Mouse (Mus musculus): Measurements from ENCODE around the gene Chrdl1. TPM values are rescaled to one million over a fixed set of nuclear protein-coding genes. Genes with fewer than 3 reads are reported as not detected.

The Chrdl1 gene
- polyA plus RNA-seq, 1 experiment, result 0.46 TPM

DNA sequence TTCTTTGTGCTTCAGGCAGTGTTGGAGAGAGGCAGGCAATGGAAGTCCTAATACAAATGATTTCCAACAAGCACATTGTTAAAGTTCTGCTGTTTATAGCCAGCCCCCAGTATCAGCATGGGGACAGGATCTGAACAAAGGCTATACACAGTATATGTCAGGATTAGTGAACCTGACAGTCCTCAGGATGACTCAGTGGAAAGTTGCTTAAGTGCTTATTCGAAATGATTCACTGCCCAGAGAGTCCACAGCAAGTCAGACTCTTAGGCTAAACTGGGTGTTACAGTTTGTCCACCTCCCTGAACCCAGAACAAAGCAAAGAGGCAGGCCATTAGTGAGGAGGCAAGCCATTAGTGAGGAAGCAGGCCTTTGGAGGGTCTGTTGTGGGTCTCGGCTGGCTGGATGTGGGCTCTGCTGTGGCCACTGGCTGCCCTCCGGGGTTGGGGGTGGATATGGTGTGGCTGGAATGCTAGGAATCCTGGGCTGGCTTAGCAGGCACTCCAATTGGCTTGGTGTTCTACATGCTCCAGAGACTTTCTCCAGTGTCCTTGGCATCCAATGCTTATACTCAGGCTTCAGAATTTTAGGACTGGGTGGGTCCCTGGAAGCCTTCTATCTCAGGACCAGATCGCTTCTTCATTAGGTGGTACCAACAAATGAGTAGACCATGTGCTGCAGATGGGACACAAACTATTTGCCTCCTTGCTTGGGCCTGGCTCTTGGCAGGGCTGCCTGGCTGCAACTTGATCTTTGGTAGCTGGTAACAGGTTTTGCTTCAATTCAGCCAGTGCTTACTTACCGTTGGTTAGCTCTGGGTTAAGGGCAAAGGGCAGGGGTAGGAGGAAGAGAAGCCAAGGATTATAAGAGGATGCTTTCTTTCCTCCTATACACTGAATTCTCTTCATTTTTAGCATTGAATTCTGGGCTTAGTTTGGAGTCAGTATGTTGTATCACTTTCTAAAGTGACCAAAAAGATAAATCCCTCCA is 49.3 kb downstream of the Chrdl1 start:
- 76% methylated on average over 5 of the region's 5 CpGs for WGBS
- H3K27ac ChIP-seq (ENCODE audit: insufficient read depth, low read length), result no peak overlapping the region
- H3K36me3 ChIP-seq (ENCODE audit: control insufficient read depth, insufficient read depth, low read length), result no peaks in the 10 kb centered on the region
- H3K27me3 ChIP-seq (ENCODE audit: control insufficient read depth, insufficient read depth, low read length), result no peaks in the 10 kb centered on the region
- TF ChIP-seq CTCF (IDR thresholded peaks at IDR 0.05; ENCODE audit: extremely low read depth, insufficient read depth, insufficient read length, insufficient replicate concordance) (no peak), POLR2A (IDR thresholded peaks at IDR 0.05; ENCODE audit: low read depth, low read length) (no peak)
- no peaks in the 10 kb centered on the region for H3K4me1 ChIP-seq (ENCODE audit: control insufficient read depth, insufficient read depth, insufficient read length)
- H3K4me3 ChIP-seq (ENCODE audit: extremely low read depth, insufficient read depth, insufficient read length), result no peak overlapping the region
- DNase-seq (ENCODE audit: low read depth in 1 of 2, low spot score in 2 of 2), result no peak

DNA sequence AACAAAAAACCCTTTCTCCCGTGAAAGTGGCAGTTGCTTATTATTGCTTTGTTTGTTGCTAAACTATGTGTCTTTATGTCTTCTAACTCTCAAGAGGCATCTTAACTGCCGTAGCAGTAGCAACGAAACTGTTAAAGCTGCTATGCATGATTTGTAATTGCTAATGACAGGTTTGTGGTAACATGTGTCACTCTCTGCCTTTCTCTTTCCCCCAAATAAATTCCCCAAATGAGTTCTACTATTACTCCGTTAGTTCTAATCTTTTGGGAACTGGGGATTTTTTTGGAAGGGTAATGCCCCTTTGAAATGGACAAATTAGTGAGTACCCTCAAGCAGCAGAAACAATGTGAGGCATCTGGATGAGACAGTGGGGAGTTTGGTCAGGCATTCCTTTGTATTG is 55.9 kb downstream of the Chrdl1 start:
- Histone ChIP-seq H3K4me3 (ENCODE audit: extremely low read depth, insufficient read depth, insufficient read length) (no peak overlapping the region), H3K27ac (ENCODE audit: insufficient read depth, low read length) (no peak overlapping the region), H3K4me1 (ENCODE audit: control insufficient read depth, insufficient read depth, insufficient read length) (no peaks in the 10 kb centered on the region), H3K36me3 (ENCODE audit: control insufficient read depth, insufficient read depth, low read length) (no peaks in the 10 kb centered on the region), H3K27me3 (ENCODE audit: control insufficient read depth, insufficient read depth, low read length) (no peaks in the 10 kb centered on the region)
- no peak for TF ChIP-seq POLR2A (IDR thresholded peaks at IDR 0.05; ENCODE audit: low read depth, low read length)
- no peak for TF ChIP-seq CTCF (IDR thresholded peaks at IDR 0.05; ENCODE audit: extremely low read depth, insufficient read depth, insufficient read length, insufficient replicate concordance)
- 73% methylated on average over 4 of the region's 4 CpGs for WGBS
- DNase-seq (ENCODE audit: low read depth in 1 of 2, low spot score in 2 of 2), result no peak

DNA sequence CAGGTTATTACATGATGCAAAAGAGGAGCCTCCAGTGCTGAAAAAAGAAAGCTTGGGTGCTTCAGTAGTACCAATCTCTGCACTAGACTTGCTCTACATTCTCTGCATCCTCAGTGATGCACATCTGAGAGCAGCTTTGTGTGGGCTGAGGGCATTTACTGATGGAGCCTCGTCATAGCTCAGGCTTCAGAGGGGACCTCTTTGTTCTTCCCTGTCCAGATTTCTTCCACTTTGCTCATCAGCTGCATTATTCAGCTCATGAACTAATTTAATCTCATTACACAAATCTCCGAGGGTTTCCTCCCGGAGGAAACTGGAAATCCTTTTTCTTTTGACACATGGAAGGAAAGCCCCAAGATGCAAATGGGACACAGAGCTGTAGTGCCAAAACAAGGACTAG is 56.5 kb downstream of the Chrdl1 start:
- H3K4me3 ChIP-seq (ENCODE audit: extremely low read depth, insufficient read depth, insufficient read length), result no peak overlapping the region
- no peak for TF ChIP-seq POLR2A (IDR thresholded peaks at IDR 0.05; ENCODE audit: low read depth, low read length)
- TF ChIP-seq CTCF (IDR thresholded peaks at IDR 0.05; ENCODE audit: extremely low read depth, insufficient read depth, insufficient read length, insufficient replicate concordance), result no peak
- H3K36me3 ChIP-seq (ENCODE audit: control insufficient read depth, insufficient read depth, low read length), result no peaks in the 10 kb centered on the region
- no peaks in the 10 kb centered on the region for H3K4me1 ChIP-seq (ENCODE audit: control insufficient read depth, insufficient read depth, insufficient read length)
- no peak for DNase-seq (ENCODE audit: low read depth in 1 of 2, low spot score in 2 of 2)
- 69% methylated on average over 3 of the region's 3 CpGs for WGBS
- no peaks in the 10 kb centered on the region for H3K27me3 ChIP-seq (ENCODE audit: control insufficient read depth, insufficient read depth, low read length)
- H3K27ac ChIP-seq (ENCODE audit: insufficient read depth, low read length), result no peak overlapping the region

DNA sequence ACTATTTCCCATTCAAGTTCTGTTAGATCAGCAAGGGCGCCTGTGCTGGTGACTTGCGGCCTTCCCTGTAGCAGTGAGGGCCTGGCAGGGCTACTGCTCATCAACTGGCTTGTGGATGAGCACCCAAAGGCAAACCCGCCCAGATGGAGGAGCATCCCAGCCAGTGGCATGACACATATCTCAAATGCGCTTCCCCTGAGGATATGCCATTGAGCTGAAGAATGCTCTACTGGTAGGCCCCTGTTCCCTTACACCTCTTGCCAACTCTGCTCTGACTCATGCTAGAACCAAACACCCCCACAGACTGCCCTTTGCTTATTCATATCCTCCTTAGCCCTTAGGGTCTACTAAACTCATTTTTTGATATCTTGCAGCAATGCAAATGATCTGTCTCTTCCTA is 57.4 kb downstream of the Chrdl1 start:
- no peaks in the 10 kb centered on the region for H3K4me1 ChIP-seq (ENCODE audit: control insufficient read depth, insufficient read depth, insufficient read length)
- 90% methylated on average over 4 of the region's 4 CpGs for WGBS
- no peaks in the 10 kb centered on the region for H3K36me3 ChIP-seq (ENCODE audit: control insufficient read depth, insufficient read depth, low read length)
- H3K27me3 ChIP-seq (ENCODE audit: control insufficient read depth, insufficient read depth, low read length), result no peaks in the 10 kb centered on the region
- H3K27ac ChIP-seq (ENCODE audit: insufficient read depth, low read length), result no peak overlapping the region
- TF ChIP-seq CTCF (IDR thresholded peaks at IDR 0.05; ENCODE audit: extremely low read depth, insufficient read depth, insufficient read length, insufficient replicate concordance) (no peak), POLR2A (IDR thresholded peaks at IDR 0.05; ENCODE audit: low read depth, low read length) (no peak)
- DNase-seq (ENCODE audit: low read depth in 1 of 2, low spot score in 2 of 2), result no peak
- no peak overlapping the region for H3K4me3 ChIP-seq (ENCODE audit: extremely low read depth, insufficient read depth, insufficient read length)

DNA sequence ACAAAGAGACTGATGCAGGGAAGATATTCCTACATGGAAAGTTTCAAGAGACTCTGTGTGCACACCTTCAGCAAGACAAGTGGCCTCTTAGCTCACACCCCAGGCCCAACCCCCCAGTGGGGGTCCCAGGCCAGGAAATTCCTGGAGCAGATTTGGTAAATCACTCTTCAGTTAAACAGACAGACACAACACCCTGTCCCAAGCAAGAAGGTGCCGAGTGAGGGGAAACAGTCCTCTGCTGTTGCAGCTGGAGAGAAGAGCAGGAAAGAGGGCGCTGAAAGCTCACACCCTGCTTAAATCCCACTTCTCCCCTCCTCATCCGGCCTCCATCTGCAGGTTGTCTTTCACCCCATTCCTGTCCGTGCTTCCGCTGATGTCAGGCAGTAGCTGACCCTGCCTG is 58.2 kb downstream of the Chrdl1 start:
- Histone ChIP-seq H3K4me1 (ENCODE audit: control insufficient read depth, insufficient read depth, insufficient read length) (no peaks in the 10 kb centered on the region), H3K36me3 (ENCODE audit: control insufficient read depth, insufficient read depth, low read length) (no peaks in the 10 kb centered on the region), H3K27me3 (ENCODE audit: control insufficient read depth, insufficient read depth, low read length) (no peaks in the 10 kb centered on the region), H3K4me3 (ENCODE audit: extremely low read depth, insufficient read depth, insufficient read length) (no peak overlapping the region), H3K27ac (ENCODE audit: insufficient read depth, low read length) (no peak overlapping the region)
- WGBS, result 79% methylated on average over 5 of the region's 5 CpGs
- no peak for DNase-seq (ENCODE audit: low read depth in 1 of 2, low spot score in 2 of 2)
- no peak for TF ChIP-seq CTCF (IDR thresholded peaks at IDR 0.05; ENCODE audit: extremely low read depth, insufficient read depth, insufficient read length, insufficient replicate concordance)
- no peak for TF ChIP-seq POLR2A (IDR thresholded peaks at IDR 0.05; ENCODE audit: low read depth, low read length)

DNA sequence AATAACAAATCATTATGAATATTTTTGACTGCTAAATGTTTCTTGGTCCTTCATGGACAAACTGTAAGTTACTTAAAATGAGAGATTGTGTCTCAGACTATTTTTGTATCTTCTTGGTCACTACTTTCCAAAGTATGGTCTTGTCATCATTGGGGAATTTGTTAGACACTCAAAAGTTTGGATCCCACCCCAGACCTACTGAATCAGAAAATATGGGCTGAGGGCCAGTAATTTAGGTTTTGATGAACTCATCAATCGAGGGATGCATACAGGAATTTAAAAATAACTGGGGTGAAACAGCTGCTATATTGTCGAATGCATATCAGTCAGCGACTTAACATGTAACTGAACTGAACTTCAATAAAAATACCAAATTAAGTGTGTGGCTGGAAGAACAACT is 80.9 kb downstream of the Chrdl1 start:
- TF ChIP-seq CTCF (IDR thresholded peaks at IDR 0.05; ENCODE audit: extremely low read depth, insufficient read depth, insufficient read length, insufficient replicate concordance), result no peak
- no peak for TF ChIP-seq POLR2A (IDR thresholded peaks at IDR 0.05; ENCODE audit: low read depth, low read length)
- Histone ChIP-seq H3K27me3 (ENCODE audit: control insufficient read depth, insufficient read depth, low read length) (no peaks in the 10 kb centered on the region), H3K27ac (ENCODE audit: insufficient read depth, low read length) (no peak overlapping the region), H3K36me3 (ENCODE audit: control insufficient read depth, insufficient read depth, low read length) (no peaks in the 10 kb centered on the region), H3K4me1 (ENCODE audit: control insufficient read depth, insufficient read depth, insufficient read length) (no peaks in the 10 kb centered on the region), H3K4me3 (ENCODE audit: extremely low read depth, insufficient read depth, insufficient read length) (no peak overlapping the region)
- no peak for DNase-seq (ENCODE audit: low read depth in 1 of 2, low spot score in 2 of 2)
- WGBS, result 75% methylated on average over 3 of the region's 3 CpGs

DNA sequence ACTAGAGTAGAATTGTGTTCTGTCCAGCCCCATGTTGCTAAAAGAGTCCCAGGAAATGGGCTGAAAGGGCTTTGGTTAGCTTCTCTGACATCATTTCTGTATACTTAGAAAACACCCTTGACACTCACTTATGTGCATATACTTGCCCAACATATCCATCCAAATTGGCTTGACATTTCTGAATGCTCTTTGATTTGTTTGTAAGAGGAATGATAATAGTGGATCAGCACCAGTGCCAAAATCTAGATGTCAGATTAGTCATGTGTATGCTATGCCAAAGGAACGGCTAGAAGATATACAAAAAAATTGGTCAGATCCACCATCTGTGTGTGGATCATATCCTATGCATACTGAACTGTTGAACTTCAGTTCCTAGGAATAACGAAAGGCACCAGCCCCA is 99.3 kb downstream of the Chrdl1 start:
- Histone ChIP-seq H3K27ac (ENCODE audit: insufficient read depth, low read length) (no peak overlapping the region), H3K27me3 (ENCODE audit: control insufficient read depth, insufficient read depth, low read length) (no peaks in the 10 kb centered on the region), H3K4me3 (ENCODE audit: extremely low read depth, insufficient read depth, insufficient read length) (no peak overlapping the region), H3K36me3 (ENCODE audit: control insufficient read depth, insufficient read depth, low read length) (no peaks in the 10 kb centered on the region), H3K4me1 (ENCODE audit: control insufficient read depth, insufficient read depth, insufficient read length) (no peaks in the 10 kb centered on the region)
- WGBS, result 84% methylated on average over 2 of the region's 2 CpGs
- TF ChIP-seq POLR2A (IDR thresholded peaks at IDR 0.05; ENCODE audit: low read depth, low read length) (no peak), CTCF (IDR thresholded peaks at IDR 0.05; ENCODE audit: extremely low read depth, insufficient read depth, insufficient read length, insufficient replicate concordance) (no peak)
- DNase-seq (ENCODE audit: low read depth in 1 of 2, low spot score in 2 of 2), result no peak

Measured in spleen, adult 2 months (tissue).